Mouse (Mus musculus) embryo, embryonic 9.5 days (tissue): Measurements from ENCODE around the gene Wdr27.
"Not testable (repeated sequence)": the region's sequence is repeated elsewhere in the genome, so short reads cannot be mapped to it uniquely, and the experiment has no call there.

Experiments
- DNase-seq: peaks from one replicate; pipeline ENCODE4 v3.0.0-alpha.2; 2017; ENCODE audit errors: extremely low spot score

Wdr27 gene

DNA sequence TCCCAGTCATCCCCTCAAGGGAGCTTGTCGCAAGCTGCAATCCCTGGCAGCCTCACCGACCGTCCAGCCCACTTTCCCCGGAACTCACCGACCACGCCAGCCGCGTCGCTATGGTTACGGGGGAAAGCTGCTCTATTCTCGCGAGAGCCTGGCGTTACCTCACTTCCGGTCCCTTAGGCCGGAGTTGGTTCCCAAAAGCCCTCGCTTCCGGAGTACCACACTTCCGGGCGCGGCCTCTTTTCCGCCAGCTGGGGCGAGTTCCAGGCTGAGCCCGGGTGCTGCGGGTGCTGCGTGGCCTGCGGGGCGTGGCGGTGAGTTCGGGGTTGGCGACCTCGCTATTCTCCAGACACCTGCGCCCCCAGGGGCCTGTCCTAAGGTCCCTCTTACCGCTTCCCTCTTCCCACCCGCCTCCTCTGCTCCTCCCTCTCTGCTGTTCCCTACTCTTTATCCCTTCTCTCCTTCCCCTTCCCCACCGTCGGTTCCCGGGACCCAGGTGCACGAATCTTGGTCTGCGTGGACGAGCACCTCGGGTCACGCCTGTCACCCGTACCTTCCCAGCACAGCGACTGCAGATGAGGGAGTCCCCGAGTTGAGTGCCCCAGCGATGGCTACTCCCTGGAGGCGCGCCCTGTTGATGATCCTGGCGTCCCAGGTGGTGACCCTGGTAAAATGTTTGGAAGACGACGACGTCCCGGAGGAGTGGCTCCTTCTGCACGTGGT, at the start of gene Wdr27, which contains the start of gene 1600012H06Rik:
Wdr27 (minus strand) TSS at position 150 of the 720 bp plus-strand sequence.
1600012H06Rik (plus strand) TSS at position 176 of the 720 bp plus-strand sequence.
- DNase-seq = peak; percentile 98

DNA sequence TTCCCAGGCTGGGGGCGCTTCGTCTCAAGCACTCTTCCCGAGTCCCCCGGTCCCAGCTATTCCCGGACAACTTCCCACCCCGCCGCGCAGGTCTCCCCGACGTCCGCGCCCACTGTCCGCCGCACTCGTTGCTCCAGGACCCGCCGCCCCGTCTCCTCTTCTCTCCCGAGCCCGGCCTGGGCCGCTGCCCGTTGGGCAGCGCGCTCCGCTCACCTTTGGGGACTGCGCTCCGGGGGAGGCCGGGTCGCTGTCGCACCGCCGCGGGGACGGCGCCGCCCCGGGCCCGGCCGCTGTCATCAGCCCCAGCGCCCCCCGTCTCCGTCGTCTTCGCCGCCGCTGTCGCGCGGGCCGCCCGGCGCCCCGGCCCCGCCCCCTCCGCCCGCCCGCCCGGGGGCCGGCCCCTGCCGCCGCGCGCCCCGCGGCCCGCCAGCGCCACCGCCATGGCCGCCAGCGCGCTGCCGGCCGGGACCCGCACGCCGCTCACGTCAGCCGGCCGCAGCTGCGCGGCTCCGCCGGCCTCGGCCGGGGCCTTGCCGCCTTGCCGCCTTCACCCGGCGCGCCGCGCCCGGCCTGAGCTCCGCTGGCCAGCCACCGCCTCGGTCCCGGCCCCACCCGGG, 49.7 kb upstream of the Wdr27 start:
- not testable (repeated sequence) for DNase-seq

DNA sequence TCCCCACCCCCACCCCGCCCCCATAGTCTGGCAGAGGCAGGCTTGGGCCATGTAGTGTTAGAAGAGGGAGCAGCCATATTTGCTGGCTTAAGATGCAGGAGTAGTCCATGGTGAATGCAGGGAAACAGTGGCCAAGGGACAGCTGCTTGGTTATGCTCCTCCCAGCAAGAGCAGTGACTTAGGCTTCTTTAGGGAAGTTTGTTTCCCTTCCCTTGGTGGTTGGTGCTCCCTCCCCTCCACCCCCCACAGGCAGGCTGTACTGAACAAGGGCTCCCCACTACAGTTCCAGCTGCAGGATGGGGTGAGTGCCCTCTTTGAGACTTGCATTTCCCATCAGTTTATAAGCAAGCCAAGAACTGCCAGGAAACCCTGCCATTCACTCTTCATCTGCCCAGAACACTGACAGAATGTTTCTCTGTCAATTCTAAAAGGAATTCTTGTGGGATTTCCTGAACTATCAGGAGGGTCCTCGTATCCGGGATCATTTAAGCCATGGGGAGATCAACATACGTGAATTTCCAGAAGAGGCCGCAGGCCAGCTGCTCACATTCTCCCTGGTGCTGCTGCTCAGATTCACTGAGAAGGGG, 47.3 kb upstream of the Wdr27 start:
- not testable (repeated sequence) for DNase-seq

DNA sequence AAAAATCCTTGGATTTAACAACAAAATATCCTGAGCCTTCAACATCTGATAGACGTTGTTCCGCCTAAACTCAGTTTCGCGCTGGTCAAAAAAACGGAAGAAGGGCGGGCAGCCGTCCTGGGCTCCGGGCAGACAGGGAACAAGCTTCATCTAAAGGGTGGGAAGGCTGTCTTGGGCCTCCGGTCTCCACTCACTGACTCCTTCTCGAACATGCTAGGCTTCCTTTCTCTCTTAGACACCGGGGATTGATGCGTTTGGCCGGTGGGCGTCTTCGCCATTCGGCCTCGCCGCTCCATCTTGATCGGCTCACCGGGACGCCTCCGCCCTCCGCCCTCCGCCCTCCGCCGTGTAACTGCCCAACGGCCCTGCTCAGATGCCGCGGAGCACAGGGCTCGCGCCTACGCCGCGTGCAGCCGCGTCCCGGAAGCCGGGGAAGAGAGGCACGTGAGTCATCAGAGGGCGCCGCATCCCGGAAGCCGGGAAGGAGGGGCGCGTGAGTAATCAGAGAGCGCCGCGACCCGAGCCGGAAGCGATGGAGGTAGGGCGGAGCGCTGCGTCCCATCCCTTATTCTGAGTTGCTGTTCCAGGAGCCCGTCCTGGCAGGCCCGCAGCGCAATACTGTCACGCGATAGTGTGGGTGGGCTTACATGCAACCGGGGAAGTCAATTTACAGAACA, 35.5 kb upstream of the Wdr27 start, which contains the start of the genes 9030025P20Rik and Gm3417:
9030025P20Rik (plus strand) TSS at position 107 of the 677 bp plus-strand sequence.
Gm3417 (minus strand) TSS at position 429 of the 677 bp plus-strand sequence.
- not testable (repeated sequence) for DNase-seq

DNA sequence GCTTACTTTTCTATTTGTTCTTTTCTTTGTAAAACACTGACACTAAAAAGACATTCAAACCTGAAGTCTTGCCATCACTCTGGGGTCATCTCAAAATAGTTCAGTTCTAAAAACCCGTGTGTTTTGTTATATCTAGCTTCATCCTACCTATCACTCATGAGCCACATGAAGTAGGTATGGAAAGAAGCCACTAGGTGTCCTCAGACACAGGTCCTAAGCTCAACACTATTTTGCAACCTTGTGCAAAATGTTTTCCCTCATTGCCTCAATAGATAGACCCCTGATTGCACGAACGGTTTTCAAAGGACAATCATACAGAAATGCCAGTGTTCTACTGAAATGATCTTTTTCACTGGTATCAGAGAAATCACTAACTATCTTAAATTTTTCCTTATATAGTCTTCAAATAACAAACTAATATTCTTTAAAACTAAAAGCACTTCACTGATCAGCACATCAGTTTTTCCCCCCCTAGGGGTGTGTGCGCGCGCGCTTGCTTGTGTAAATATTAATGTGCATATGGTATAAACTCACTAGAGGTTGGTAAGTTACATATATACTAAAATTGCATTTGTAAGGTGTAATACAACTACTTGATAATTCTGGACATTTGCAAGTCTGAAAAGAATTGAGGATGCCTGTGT, 34.9 kb upstream of the Wdr27 start:
- not testable (repeated sequence) for DNase-seq

DNA sequence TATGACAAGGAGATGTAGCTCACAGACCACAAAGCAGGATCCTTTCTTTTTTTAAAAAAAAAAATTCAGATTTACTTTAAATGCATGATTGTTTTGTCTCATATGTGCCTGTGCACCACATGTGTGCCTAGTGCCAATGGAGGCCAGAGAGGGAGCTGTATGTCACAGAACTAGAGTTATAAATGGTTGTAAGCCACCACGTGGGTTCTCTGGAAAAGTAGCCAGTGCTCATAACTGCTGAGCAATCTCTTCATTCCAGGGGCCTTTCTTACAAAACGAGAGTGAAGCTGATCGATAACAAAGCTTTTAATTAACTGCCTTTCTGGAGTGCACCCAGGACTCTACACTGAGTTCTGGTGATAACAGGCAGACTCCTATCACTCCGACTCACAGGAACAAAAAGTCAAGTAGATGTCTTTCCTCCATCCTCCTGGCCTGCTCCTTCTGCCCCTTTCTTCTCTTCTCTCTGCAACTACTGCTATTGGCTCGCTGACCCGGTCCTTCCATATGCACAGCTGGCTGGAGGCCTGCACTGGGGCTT, 25.5 kb upstream of the Wdr27 start:
- not testable (repeated sequence) for DNase-seq

DNA sequence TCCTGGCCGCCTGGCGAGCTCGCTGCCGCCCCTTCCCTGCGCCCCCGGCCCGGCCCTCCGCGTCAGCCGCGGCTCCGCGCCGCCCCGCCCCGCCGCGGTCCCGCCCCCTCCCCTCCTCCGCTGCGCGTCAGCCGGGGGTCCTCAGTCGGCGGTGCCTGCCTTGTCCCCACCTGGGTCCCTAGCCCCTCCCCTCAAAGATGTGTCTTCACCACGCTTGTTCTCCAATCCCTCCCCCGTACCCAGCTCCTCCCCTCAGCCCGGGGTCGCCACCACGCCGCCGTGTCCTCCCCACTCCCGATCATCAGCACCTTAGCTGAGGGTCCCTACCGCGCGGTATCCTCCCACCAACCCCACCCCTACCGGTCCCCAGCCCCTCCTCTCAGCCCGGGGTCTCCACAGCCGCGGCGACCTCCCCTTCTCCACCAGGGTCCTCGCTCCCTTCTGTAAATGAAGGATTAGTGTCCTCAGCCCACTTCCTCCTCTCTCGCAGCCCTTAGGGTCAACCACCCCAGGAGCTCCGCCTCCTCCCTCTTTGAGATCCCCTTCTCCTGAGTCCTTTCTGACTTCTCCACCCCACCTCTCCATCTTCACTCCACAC, 18.7 kb upstream of the Wdr27 start:
- DNase-seq = not testable (repeated sequence)

DNA sequence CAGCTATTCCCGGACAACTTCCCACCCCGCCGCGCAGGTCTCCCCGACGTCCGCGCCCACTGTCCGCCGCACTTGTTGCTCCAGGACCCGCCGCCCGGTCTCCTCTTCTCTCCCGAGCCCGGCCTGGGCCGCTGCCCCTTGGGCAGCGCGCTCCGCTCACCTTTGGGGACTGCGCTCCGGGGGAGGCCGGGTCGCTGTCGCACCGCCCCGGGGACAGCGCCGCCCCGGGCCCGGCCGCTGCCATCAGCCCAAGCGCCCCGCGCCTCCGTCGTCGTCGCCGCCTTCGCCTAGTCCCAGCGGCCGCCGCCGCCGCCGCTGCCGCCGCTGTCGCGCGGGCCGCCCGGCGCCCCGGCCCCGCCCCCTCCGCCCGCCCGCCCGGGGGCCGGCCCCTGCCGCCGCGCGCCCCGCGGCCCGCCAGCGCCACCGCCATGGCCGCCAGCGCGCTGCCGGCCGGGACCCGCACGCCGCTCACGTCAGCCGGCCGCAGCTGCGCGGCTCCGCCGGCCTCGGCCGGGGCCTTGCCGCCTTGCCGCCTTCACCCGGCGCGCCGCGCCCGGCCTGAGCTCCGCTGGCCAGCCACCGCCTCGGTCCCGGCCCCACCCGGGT, 18.1 kb upstream of the Wdr27 start, which contains the start of gene Phf10:
Phf10 (minus strand) TSS at position 323 of the 606 bp plus-strand sequence.
- peak; percentile 52 for DNase-seq

DNA sequence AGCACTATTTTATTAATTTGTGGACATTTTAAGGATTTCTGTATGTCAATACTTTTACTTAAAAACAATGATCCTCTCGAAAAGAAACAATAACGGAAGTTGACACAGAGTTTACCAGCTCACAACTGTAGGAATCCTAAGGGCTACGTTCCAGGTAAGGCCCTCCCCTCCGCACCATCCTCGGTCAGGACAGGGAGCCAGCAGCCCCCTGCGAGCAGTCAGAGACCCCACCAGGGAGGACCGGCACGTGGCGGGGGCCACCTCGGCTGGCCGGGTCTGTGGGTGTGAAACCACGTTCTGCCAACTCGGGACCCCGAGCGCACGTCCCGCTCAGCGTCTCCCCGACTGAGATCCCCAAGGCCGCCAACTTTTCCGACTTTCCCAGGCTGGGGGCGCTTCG, 17.6 kb upstream of the Wdr27 start:
- peak; percentile 33 for DNase-seq

DNA sequence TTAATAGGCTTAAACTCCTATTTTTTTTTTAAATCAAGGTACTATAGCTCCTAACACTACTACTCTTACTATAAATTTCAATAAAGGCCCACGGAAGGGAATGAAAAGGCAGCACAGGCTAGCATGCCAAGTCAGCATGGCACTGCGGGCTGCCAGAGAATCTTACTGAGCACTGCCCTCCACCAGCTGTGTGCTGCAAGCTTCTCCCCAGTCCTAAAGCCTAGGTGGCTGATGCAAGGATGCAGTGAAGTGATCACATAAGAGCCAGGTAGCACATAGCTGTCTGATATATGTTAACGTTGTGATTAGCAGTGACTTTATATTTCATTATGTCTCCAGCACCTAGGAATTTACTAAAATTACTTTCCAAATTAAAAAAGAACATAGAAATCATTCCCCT, 17.0 kb upstream of the Wdr27 start:
- DNase-seq = no peak

DNA sequence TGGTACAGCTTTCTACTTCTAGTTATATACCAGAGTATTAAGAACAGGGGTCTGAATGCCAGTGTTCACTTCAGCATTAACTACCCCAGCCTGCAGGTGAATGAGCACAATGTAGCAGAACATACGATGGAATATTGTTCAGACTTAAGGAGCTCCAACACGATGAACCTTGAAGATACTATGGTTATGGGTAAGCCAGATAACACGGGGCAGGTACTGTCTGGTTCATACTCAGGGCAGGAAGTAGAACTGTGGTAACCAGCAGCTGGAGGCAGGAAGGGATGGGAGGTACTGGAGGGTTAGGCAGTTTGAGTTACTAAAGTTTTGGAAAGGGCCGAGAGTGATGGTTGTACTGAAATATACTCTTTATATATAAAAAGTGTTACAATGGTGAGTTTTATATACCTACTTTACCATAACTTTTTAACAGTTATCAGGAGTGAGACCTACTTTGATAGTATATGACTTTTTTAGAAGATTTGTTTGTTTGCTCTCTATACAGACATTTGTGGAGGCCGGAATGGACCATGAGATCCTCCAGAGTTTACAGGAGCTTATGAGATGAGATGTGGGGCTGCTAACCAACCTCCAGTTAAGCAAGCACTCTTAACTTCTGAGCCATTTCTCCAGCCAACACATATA, 15.8 kb upstream of the Wdr27 start:
- no peak for DNase-seq

DNA sequence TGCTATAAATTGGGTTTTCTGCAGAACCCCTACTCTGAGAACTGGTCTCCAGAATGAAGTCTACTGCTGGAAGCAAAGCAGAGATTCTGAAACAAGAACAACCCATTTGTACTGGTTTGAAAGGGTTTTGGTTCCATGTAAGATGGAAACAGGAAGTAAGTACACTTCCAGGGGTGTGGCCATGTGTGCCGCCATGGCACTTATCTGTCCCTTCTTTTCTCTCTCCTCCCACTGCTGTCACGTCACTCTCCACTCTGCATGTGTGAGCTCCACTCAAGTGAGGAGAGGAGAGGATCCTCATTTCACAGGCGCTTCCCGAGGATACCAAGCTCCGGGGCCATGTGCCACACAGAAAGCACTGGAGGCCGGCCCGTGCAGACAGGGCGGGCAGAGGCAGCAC, 10.5 kb upstream of the Wdr27 start:
- no peak for DNase-seq

DNA sequence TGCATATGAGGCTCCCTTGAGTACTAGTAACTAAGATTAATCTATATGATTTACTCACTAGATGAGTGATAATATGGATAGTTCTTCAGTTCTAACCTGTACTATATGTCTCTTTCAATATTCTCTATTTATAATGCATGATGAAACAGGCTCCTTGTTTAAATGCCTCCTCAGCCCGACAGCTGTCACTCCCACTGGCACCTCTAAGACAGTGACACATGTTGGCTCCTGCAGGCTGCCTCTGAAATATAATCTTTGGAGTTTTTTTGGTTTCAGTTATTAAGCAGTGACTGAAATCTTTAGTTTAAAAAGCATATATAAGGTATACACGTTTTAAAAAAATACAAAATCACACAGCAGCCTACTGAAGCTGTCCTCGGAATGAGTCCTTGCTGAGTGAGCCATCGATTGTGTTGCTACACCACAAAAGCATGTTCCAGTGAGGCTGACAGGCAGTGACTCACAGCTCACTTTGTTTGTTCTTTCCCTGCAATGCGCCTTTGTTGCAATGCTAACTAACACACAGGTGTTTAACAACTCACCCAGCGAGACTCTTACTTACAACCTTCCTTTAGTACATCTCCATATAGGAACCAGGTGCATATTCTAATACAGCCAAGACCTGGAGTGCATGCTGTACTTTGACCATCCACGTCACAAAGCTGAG, 6.3 kb upstream of the Wdr27 start:
- DNase-seq = no peak

DNA sequence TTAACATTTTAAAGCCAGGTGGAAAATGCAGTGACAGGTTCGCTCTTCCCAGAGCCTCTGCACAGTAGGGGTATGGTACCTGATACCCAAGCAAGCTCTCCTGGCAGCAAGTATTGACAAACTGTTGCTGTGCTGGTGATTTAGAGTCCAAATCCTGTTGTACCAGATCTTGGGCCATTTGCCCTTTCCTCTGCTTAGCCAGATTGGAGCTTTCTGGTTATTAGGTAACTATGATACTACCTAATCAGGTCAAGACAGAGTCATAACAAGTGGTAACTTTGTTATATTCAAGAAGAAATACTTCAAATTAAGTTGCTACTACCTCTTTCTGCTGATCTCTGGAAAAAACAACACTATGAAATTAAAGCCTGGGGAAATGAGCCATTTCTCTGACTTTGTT, 1.6 kb upstream of the Wdr27 start:
- DNase-seq = no peak

DNA sequence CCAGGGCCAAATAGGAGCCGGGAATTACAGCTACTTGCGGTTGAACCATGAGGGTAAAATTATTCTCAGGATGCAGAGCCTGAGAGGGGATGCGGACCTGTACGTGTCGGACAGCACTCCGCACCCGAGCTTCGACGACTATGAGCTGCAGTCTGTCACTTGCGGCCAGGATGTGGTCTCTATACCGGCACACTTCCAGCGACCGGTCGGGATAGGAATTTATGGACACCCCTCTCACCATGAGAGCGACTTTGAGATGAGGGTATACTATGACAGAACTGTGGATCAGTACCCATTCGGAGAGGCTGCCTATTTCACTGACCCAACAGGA, 736 bp upstream of the Wdr27 start:
- DNase-seq = no peak

DNA sequence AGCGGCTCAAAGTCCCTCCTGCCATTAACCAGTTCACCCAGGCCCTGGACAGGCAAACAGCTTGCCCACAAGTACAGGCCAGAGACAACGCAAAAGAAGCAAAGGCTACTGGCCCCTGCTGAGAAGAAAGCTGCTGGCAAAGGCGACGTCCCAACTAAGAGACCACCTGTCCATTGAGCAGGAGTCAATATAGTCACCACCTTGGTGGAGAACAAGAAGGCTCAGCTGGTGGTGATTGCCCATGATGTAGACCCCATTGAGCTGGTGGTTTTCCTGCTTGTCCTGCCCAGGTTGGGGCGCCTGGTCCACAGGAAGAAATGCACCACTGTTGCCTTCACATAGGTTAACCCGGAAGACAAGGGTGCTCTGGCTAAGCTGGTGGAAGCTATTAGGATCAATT, 777 bp downstream of the Wdr27 start:
- DNase-seq = not testable (repeated sequence)

DNA sequence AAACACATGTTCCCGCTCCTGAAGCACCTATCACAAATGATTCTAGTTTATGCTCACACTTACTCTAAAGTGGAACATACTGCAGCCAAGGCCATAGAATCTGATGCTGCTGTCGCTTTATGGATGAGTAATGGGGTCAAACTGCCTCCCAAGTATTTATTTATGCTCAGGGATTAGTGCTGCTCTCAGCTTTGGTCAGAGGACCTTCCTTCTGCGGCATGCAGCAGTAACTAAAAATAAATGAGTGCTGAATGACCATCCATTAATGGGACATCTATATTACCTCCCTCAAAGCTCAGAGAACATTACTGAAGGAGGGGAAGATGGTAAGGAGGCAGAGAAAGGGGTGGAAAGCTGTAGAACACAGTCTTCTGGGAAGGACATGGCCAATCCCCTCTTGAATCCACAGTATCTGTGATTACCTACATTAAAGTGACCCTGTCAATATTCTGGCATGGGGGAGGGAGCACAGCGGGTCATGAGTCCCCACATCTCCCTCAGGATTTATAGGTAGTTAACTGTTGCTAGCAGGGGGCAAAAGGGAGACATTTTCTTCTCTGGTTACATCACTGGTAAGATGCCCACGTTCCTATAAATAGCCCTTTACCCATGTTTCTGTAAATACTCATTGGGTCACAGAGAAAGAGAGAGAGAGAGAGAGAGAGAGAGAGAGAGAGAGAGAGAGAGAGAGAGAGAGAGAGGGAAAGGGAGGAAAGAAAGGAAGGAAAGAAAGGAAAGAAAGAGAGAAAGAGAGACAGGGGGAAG, 6.9 kb downstream of the Wdr27 start:
- DNase-seq = no peak

DNA sequence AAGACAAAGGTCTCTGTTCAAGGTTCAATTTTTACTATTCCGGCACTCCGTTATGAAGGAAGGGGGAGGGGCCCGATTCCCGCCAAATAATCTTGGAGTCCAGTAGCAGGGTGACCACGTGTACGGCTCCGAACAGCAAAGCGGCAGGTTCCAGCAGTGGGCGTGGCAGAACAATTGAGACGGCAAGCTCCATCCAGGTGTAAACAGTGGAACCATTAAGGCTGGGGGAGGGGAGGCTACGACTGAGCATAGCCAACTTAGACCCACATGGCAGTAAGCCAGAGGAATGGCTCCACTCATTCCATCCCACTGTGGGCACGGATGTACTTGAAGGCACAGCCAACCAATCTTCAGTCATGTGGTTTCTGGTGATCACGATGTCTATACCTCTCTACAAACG, 7.7 kb downstream of the Wdr27 start:
- DNase-seq = not testable (repeated sequence)

DNA sequence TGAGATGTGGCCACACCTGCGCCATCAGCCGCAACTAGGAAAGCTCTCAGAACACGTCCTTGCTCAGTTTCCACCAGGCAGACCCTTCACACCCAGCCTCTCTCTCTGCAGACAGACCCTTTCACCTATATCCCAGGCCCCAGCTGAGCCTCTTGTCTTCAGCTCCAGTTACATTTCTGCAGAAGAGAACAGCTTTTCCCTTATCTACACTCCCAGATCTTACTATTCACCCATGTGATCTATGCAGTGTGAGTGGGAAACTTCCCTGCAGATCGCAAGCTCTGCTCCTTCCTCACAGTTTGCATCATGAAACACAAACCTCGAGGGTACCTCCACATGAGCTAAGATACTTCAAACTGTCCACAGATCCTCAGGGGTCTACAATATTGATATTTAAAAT, 11.5 kb downstream of the Wdr27 start:
- DNase-seq = no peak
